Mouse (Mus musculus) lung, postnatal 0 days (tissue): ENCODE measurements at regions not wholly inside any gene's neighbourhood (a gene's known extent, or its start where the extent isn't known, plus 50 kb on each side); places are given as distances from the start of the nearest gene placed in this dataset.

Experiments
- ATAC-seq: fragments of 200-750 bp; cut with Nextera tagmentation; 2 replicates; pipeline ENCODE4 v1.8.0; 2017; ENCODE audit warnings: moderate library complexity
- DNase-seq: peaks from one replicate; pipeline ENCODE4 v3.0.0-alpha.2; 2016; ENCODE audit warnings: low spot score
- H3K27ac ChIP-seq: fragments of 300-500 bp; sonication (generic); 2 replicates; pipeline ENCODE4 v1.5.1; 2014; ENCODE audit warnings: antibody characterized with exemption, mild to moderate bottlenecking, low read length, mixed read lengths
- H3K27me3 ChIP-seq: fragments of 300-500 bp; sonication (generic); replicated peaks from 2 replicates; pipeline ENCODE4 v1.6.1; 2014; ENCODE audit warnings: low read length, mixed read lengths; ENCODE audit not compliant: insufficient read depth
- H3K36me3 ChIP-seq: fragments of 300-500 bp; sonication (generic); 2 replicates; pipeline ENCODE4 v1.6.1; 2014; ENCODE audit warnings: low read length, mixed read lengths; ENCODE audit not compliant: insufficient read depth
- H3K4me1 ChIP-seq: fragments of 300-500 bp; sonication (generic); 2 replicates; pipeline ENCODE4 v1.6.1; 2014; ENCODE audit warnings: antibody characterized with exemption, low read depth, low read length, mixed read lengths; ENCODE audit not compliant: insufficient read depth
- H3K4me2 ChIP-seq: fragments of 300-500 bp; sonication (generic); replicated peaks from 2 replicates; pipeline ENCODE4 v1.6.1; 2014; ENCODE audit warnings: low read depth, mild to moderate bottlenecking, low read length, moderate library complexity, mixed read lengths
- H3K4me3 ChIP-seq: fragments of 300-500 bp; sonication (generic); 2 replicates; pipeline ENCODE4 v1.5.1; 2014; ENCODE audit warnings: low read depth, low read length
- H3K9ac ChIP-seq: fragments of 300-500 bp; sonication (generic); replicated peaks from 2 replicates; pipeline ENCODE4 v1.6.1; 2014; ENCODE audit warnings: low read depth, mild to moderate bottlenecking
- H3K9me3 ChIP-seq: fragments of 300-500 bp; sonication (generic); 2 replicates; pipeline ENCODE4 v1.6.1; 2016; ENCODE audit warnings: low read length, mixed read lengths
- CTCF ChIP-seq: IDR thresholded peaks from 2 replicates; pipeline ENCODE4 v1.5.1; 2016; ENCODE audit warnings: antibody characterized with exemption, mild to moderate bottlenecking
- EP300 ChIP-seq: IDR thresholded peaks from 2 replicates; pipeline ENCODE4 v1.6.1; 2016; ENCODE audit warnings: antibody characterized with exemption, mild to moderate bottlenecking, control low read depth
- WGBS: fragments of 180-500 bp; shearing (Covaris S2); extraction: QIAGEN DNeasy Blood & Tissue Kit; methylation state at CpG from one replicate; pipeline ENCODE4 v1.1.7; 2014; 5-methylcytosine and 5-hydroxymethylcytosine counted together

- peak; percentile 44 for DNase-seq
Observed at GRCm38 (mm10) chr4:47947869-47948573, 96.9 kb upstream of the Nr4a3 start.

GRCm38 (mm10) chr4:47948789-47949188 lies 96.2 kb upstream of the Nr4a3 start:
- ATAC-seq = peak; percentile 50
- no peak for TF ChIP-seq CTCF
- TF ChIP-seq EP300 = peak; percentile 16; the same call in 1 of the 2 replicates

More at GRCm38 (mm10) chr4:47947869-47948573, 96.9 kb upstream of the Nr4a3 start:
- Histone ChIP-seq H3K4me2 (no peak overlapping the region; the same call in 1 of the 2 replicates), H3K9ac (no peak overlapping the region), H3K27me3 (no peaks in the 10 kb centered on the region), H3K4me3 (no peak overlapping the region), H3K27ac (peak overlapping the region; percentile 51; the same call in 1 of the 2 replicates), H3K4me1 (peaks cover 3% of the 10 kb centered on the region; the same call in 1 of the 2 replicates), H3K36me3 (no peaks in the 10 kb centered on the region), H3K9me3 (no peaks in the 10 kb centered on the region)
- WGBS = 56% methylated on average over 16 of the region's 16 CpGs
- ATAC-seq = peak; percentile 70
- no peak for TF ChIP-seq EP300
- TF ChIP-seq CTCF = no peak

DNA sequence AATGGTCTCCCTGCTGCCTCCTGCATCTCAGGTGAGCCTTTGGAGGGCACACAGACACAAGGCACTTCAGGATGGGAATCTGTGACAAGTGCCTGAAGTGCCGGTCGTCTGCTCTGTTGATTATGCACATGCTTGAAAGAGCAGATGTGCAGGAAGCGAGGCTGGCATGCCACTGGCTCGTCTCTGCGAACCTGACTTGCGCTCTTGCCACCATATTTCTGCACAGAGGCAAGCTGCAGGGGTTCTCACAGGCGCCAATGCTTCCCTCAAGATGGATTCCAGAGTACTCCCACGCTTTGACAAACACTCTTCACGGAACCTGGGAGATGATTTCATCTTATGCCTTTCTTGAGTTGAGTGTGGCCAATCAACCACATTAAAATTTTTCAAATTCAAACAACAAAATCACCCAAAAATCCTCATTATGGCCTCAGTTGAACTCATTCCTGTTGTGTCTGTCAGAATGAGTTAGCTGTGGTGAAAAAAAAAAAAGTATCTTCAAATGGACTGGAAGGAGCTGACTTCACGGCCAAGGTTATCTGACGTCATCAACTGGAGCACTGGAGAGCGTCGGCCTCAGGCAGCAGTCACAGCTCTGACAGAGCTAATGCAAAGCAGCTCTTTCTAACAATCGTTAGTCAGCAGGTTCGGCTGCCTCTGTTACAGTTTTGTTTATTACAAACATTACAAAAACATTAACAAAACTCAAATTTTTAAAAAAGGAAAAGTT lies 90.2 kb upstream of the Nr4a3 start:
- WGBS = 56% methylated on average over 15 of the region's 15 CpGs
- Histone ChIP-seq H3K36me3 (no peaks in the 10 kb centered on the region), H3K27me3 (no peaks in the 10 kb centered on the region), H3K4me3 (no peak overlapping the region), H3K27ac (no peak overlapping the region), H3K9ac (no peak overlapping the region), H3K9me3 (no peaks in the 10 kb centered on the region), H3K4me2 (no peak overlapping the region), H3K4me1 (no peaks in the 10 kb centered on the region)
- TF ChIP-seq CTCF (no peak), EP300 (no peak)
- no peak for DNase-seq
- no peak for ATAC-seq

More at GRCm38 (mm10) chr4:47948789-47949188, 96.2 kb upstream of the Nr4a3 start:
- Histone ChIP-seq H3K4me3 (no peak overlapping the region), H3K27me3 (no peaks in the 10 kb centered on the region), H3K9me3 (no peaks in the 10 kb centered on the region), H3K9ac (no peak overlapping the region), H3K36me3 (no peaks in the 10 kb centered on the region), H3K4me1 (peaks cover 3% of the 10 kb centered on the region; the same call in 1 of the 2 replicates), H3K4me2 (peak overlapping the region; percentile 25), H3K27ac (peak overlapping the region; percentile 51; the same call in 1 of the 2 replicates)
- peak; percentile 56 for DNase-seq
- 37% methylated on average over 8 of the region's 8 CpGs for WGBS

DNA sequence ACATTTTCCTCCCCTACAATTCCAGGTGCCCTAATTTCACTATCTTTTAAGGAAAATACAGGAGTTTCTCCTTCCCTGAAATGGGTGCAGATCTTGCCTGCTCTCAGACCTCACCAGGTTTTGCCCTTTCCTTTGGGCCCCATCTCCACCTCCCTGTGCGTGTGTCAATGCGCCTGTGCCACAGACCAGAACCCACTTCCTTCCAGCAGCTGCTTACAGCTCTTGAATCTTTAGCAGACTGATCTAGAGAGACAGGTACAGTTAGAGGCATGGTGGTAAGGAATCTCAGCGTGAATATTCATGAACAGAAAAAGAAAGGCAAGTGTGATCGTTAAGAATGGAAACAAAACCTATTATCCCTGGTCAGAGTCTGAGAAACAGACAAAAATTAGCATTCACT lies 80.3 kb upstream of the Nr4a3 start:
- DNase-seq (no peak), ATAC-seq (no peak)
- WGBS = 75% methylated on average over 4 of the region's 4 CpGs
- Histone ChIP-seq H3K4me2 (no peak overlapping the region), H3K36me3 (no peaks in the 10 kb centered on the region), H3K9me3 (no peaks in the 10 kb centered on the region), H3K27ac (no peak overlapping the region), H3K4me3 (no peak overlapping the region), H3K9ac (no peak overlapping the region), H3K27me3 (no peaks in the 10 kb centered on the region), H3K4me1 (no peaks in the 10 kb centered on the region)
- TF ChIP-seq EP300 = no peak
- no peak for TF ChIP-seq CTCF

GRCm38 (mm10) chr4:47971861-47972260 lies 73.1 kb upstream of the Nr4a3 start:
- H3K27ac ChIP-seq = no peak overlapping the region
- no peaks in the 10 kb centered on the region for H3K36me3 ChIP-seq
- no peak overlapping the region for H3K9ac ChIP-seq
- no peaks in the 10 kb centered on the region for H3K9me3 ChIP-seq
- TF ChIP-seq EP300 = no peak
- no peak for TF ChIP-seq CTCF
- H3K4me1 ChIP-seq = no peaks in the 10 kb centered on the region
- no peak for ATAC-seq
- H3K4me2 ChIP-seq = no peak overlapping the region
- DNase-seq = no peak
- no peak overlapping the region for H3K4me3 ChIP-seq
- WGBS = 76% methylated on average over 4 of the region's 4 CpGs
- H3K27me3 ChIP-seq = no peaks in the 10 kb centered on the region

DNA sequence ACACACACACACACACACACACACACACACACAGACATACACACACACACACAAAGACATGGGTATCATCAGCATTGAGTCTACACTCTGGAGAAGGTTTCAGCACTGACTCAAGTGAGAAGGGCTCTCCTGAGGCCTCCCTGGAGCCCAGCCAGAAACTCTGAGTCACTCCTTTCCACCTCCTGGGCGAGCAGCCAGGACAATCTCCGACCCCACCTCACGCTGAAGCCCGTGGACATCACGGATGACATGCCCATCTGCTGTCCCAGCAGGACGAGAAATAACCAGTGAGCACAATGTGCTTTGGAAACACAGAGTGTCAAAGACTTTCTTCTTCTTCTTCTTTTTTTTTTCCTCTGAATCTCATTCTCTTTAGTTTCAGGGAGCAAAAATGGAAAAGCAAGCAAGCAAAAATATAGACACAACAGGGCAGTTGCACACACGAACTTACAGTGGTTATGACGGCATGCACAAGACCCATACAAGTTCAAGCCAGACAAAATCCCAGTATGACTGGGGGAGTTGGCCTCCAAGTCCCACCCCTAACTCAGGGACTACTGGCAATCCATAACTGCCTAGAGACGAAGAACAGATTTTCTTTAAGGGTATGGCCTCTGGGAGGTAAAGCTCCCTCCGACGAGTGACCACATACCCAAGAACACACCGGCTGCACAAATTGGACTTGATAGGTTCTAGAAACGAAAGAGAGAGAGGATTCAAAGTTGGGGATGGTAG lies 65.2 kb upstream of the Nr4a3 start:
- Histone ChIP-seq H3K27me3 (no peaks in the 10 kb centered on the region), H3K4me1 (no peaks in the 10 kb centered on the region), H3K4me3 (no peak overlapping the region), H3K9me3 (no peaks in the 10 kb centered on the region), H3K9ac (no peak overlapping the region), H3K36me3 (no peaks in the 10 kb centered on the region), H3K4me2 (no peak overlapping the region), H3K27ac (no peak overlapping the region)
- peak; percentile 65 for ATAC-seq
- WGBS = 47% methylated on average over 13 of the region's 13 CpGs
- TF ChIP-seq EP300 (no peak), CTCF (no peak)
- peak; percentile 57 for DNase-seq
